Mouse (Mus musculus): Measurements from ENCODE around the gene Ctsk. TPM values are rescaled to one million over a fixed set of nuclear protein-coding genes. Genes with fewer than 3 reads are reported as not detected.

Ctsk gene
- total and polyA plus RNA-seq, 3 experiments = 0.20 TPM; not detected in 2

DNA sequence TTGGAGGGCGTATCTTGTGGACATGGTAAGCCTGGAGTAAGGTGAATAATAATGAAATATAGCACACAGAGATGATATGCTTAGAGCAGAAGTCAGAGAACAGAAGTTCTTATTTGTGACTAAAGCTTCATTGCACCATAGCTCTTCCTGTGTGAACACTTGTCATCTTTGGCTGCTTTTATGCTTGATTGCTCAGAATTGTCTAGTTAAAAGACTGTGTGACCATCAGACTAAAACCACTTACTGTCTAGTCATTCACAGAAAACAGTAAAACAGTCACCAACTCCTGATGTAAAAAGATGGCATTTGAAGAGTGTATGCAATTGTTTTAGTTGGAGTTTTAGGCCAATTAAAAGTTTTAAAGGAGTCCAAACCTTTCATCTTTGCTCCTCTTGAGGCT lies 20.1 kb upstream of the Ctsk start:
- H3K4me3 ChIP-seq (replicated peaks in 1 of 3; ENCODE audit: low read depth in 2 of 3, low read length in 2 of 3, poor library complexity in 1 of 3) = no peak overlapping the region
- no peaks in the 10 kb centered on the region for H3K9me3 ChIP-seq (replicated peaks; ENCODE audit: low read length)
- H3K27ac ChIP-seq (ENCODE audit: insufficient read depth, low read depth) = no peak overlapping the region
- no peak overlapping the region for H3K9ac ChIP-seq (ENCODE audit: insufficient read depth, low read depth)
- peaks cover 41 to 84% of the 10 kb centered on the region in 2 experiments for H3K36me3 ChIP-seq (replicated peaks in 1 of 2; ENCODE audit: control insufficient read depth in 1 of 2, insufficient read depth in 1 of 2, low read length in 1 of 2)
- in situ Hi-C loops (cut with MboI; ENCODE audit: low pct_ligation_motif_present, low pct_unique_long_range_greater_than_20kb, low sequenced_read_pairs) = no loop called here
- H3K4me1 ChIP-seq (ENCODE audit: control insufficient read depth in 1 of 2, insufficient read depth in 2 of 2) = no peaks in the 10 kb centered on the region
- TF ChIP-seq USF1 (IDR thresholded peaks at IDR 0.05; ENCODE audit: low read depth, low read length) = no peak
- no peak for DNase-seq (ENCODE audit: extremely low read depth)
- no peaks in the 10 kb centered on the region for H3K27me3 ChIP-seq (replicated peaks)
- H3K79me2 ChIP-seq (replicated peaks; ENCODE audit: control insufficient read depth, extremely low read depth, insufficient read depth, poor library complexity, severe bottlenecking) = no peaks in the 10 kb centered on the region
- dilution Hi-C loops (cut with MboI; ENCODE audit: extremely low pct_ligation_motif_present, extremely low pct_unique_long_range_greater_than_20kb, low sequenced_read_pairs) = no loop called here
- no peak overlapping the region for H3K4me2 ChIP-seq (ENCODE audit: insufficient read depth, low read depth, poor library complexity, severe bottlenecking)

DNA sequence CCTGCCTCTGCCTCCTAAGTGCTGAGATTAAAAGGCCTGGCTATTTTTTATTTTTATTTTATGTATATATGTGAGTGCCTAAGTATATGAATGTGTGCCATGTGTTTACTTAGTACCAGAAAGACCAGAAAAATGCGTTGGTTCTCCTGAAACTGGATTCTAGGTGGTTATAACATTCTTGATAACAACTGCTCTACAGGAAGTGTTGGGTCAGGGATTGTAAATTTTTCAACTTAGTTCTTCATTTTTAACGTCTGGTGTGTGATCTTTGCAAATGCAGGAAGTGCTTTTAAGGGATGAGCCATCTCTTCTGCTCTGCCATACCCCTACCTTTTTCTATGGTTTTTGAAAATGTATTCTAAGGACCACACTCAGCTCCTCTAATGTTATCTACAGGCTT lies 12.6 kb upstream of the Ctsk start:
- H3K36me3 ChIP-seq (replicated peaks in 1 of 2; ENCODE audit: control insufficient read depth in 1 of 2, insufficient read depth in 1 of 2, low read length in 1 of 2) = peaks cover 31 to 73% of the 10 kb centered on the region in 2 experiments
- H3K4me1 ChIP-seq (ENCODE audit: control insufficient read depth in 1 of 2, insufficient read depth in 2 of 2) = peaks cover 5 to 7% of the 10 kb centered on the region in 2 experiments; a peak in 3 of 4 replicates
- H3K79me2 ChIP-seq (replicated peaks; ENCODE audit: control insufficient read depth, extremely low read depth, insufficient read depth, poor library complexity, severe bottlenecking) = no peaks in the 10 kb centered on the region
- dilution Hi-C loops (cut with MboI; ENCODE audit: extremely low pct_ligation_motif_present, extremely low pct_unique_long_range_greater_than_20kb, low sequenced_read_pairs) (no loop called here), in situ Hi-C loops (cut with MboI; ENCODE audit: low pct_ligation_motif_present, low pct_unique_long_range_greater_than_20kb, low sequenced_read_pairs) (no loop called here)
- H3K9me3 ChIP-seq (replicated peaks; ENCODE audit: low read length) = no peaks in the 10 kb centered on the region
- no peak for TF ChIP-seq E2F4 (IDR thresholded peaks at IDR 0.05; ENCODE audit: insufficient replicate concordance, low read depth, low read length)
- TF ChIP-seq NELFE (IDR thresholded peaks at IDR 0.05; ENCODE audit: low read depth, low read length) = no peak
- TF ChIP-seq MAZ (IDR thresholded peaks at IDR 0.05; ENCODE audit: low read depth, low read length) = no peak
- TF ChIP-seq ELF1 (IDR thresholded peaks at IDR 0.05; ENCODE audit: low read depth, low read length) = no peak
- no peak for TF ChIP-seq ZC3H11A (IDR thresholded peaks at IDR 0.05; ENCODE audit: low read depth, low read length)
- TF ChIP-seq CHD1 (IDR thresholded peaks at IDR 0.05; ENCODE audit: low read depth, low read length) = no peak
- no peak for TF ChIP-seq RCOR1 (conservative IDR thresholded peaks at IDR 0.05; ENCODE audit: low read depth, low read length)
- TF ChIP-seq CTCF (conservative IDR thresholded peaks at IDR 0.05 in 1 of 2, IDR thresholded peaks at IDR 0.05 in 1 of 2; ENCODE audit: low read depth in 2 of 2, low read length in 2 of 2) = no peak
- no peak for TF ChIP-seq ZMIZ1 (IDR thresholded peaks at IDR 0.05; ENCODE audit: low read depth, low read length)
- no peak for TF ChIP-seq MYC (IDR thresholded peaks at IDR 0.05; ENCODE audit: low read depth, low read length)
- H3K4me3 ChIP-seq (replicated peaks in 1 of 3; ENCODE audit: low read depth in 2 of 3, low read length in 2 of 3, poor library complexity in 1 of 3) = no peak overlapping the region
- H3K9ac ChIP-seq (ENCODE audit: insufficient read depth, low read depth) = no peak overlapping the region
- H3K27me3 ChIP-seq (replicated peaks) = no peaks in the 10 kb centered on the region
- no peak for DNase-seq (ENCODE audit: extremely low read depth)
- H3K27ac ChIP-seq (ENCODE audit: insufficient read depth, low read depth) = no peak overlapping the region
- H3K4me2 ChIP-seq (ENCODE audit: insufficient read depth, low read depth, poor library complexity, severe bottlenecking) = no peak overlapping the region

DNA sequence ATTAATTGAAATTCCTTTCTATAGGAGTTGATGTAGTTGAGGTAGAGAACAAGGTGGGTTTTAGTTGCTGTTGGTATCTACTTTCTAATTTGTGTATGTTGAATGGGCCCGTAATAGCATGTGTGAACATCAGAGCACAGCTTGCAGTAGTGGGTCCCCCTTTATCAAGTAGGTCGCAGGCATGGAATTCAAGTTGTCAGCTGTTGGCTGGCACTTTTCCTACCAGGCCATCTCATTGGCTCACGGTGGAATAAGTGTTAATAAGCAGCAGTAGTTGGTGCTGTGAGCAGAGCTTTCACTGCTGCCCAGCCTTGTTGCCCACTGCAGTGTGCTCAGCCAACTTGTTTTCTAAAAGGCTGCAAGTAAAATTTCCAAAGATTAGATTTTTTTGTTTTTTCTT lies 10.4 kb upstream of the Ctsk start:
- dilution Hi-C loops (cut with MboI; ENCODE audit: extremely low pct_ligation_motif_present, extremely low pct_unique_long_range_greater_than_20kb, low sequenced_read_pairs) = no loop called here
- DNase-seq (ENCODE audit: extremely low read depth) = no peak
- no peak for TF ChIP-seq CHD2 (IDR thresholded peaks at IDR 0.05; ENCODE audit: low read length)
- TF ChIP-seq TBP (conservative IDR thresholded peaks at IDR 0.05; ENCODE audit: low read depth, low read length) = no peak
- no peak for TF ChIP-seq RCOR1 (conservative IDR thresholded peaks at IDR 0.05; ENCODE audit: low read depth, low read length)
- TF ChIP-seq MAFK (IDR thresholded peaks at IDR 0.05; ENCODE audit: insufficient replicate concordance, low read length) = no peak
- TF ChIP-seq IRF4 (IDR thresholded peaks at IDR 0.05; ENCODE audit: low read depth, low read length) = no peak
- TF ChIP-seq E2F4 (IDR thresholded peaks at IDR 0.05; ENCODE audit: insufficient replicate concordance, low read depth, low read length) = no peak
- no peak for TF ChIP-seq MEF2A (IDR thresholded peaks at IDR 0.05; ENCODE audit: borderline replicate concordance, low read depth, low read length)
- TF ChIP-seq POLR2A (IDR thresholded peaks at IDR 0.05; ENCODE audit: low read depth, low read length) = no peak
- TF ChIP-seq MAZ (IDR thresholded peaks at IDR 0.05; ENCODE audit: low read depth, low read length) = no peak
- TF ChIP-seq ZKSCAN1 (IDR thresholded peaks at IDR 0.05; ENCODE audit: borderline replicate concordance, low read depth, low read length) = no peak
- TF ChIP-seq SIN3A (IDR thresholded peaks at IDR 0.05; ENCODE audit: low read length) = no peak
- TF ChIP-seq USF1 (IDR thresholded peaks at IDR 0.05; ENCODE audit: low read depth, low read length) = no peak
- no peak for TF ChIP-seq KAT2A (IDR thresholded peaks at IDR 0.05; ENCODE audit: insufficient replicate concordance, low read length)
- TF ChIP-seq MAX (IDR thresholded peaks at IDR 0.05; ENCODE audit: low read length) = no peak
- TF ChIP-seq RAD21 (IDR thresholded peaks at IDR 0.05; ENCODE audit: low read depth, low read length) = no peak
- no peak for TF ChIP-seq ZNF384 (IDR thresholded peaks at IDR 0.05; ENCODE audit: low read depth, low read length)
- TF ChIP-seq TCF12 (IDR thresholded peaks at IDR 0.05; ENCODE audit: low read depth, low read length) = no peak
- TF ChIP-seq JUN (IDR thresholded peaks at IDR 0.05; ENCODE audit: insufficient read depth, low read depth, low read length) = no peak
- Histone ChIP-seq H3K27ac (ENCODE audit: insufficient read depth, low read depth) (no peak overlapping the region), H3K9ac (ENCODE audit: insufficient read depth, low read depth) (no peak overlapping the region), H3K79me2 (replicated peaks; ENCODE audit: control insufficient read depth, extremely low read depth, insufficient read depth, poor library complexity, severe bottlenecking) (no peaks in the 10 kb centered on the region), H3K4me1 (ENCODE audit: control insufficient read depth in 1 of 2, insufficient read depth in 2 of 2) (peaks cover 5 to 7% of the 10 kb centered on the region in 2 experiments; a peak in 3 of 4 replicates), H3K4me2 (ENCODE audit: insufficient read depth, low read depth, poor library complexity, severe bottlenecking) (no peak overlapping the region), H3K9me3 (replicated peaks; ENCODE audit: low read length) (no peaks in the 10 kb centered on the region), H3K4me3 (replicated peaks in 1 of 3; ENCODE audit: low read depth in 2 of 3, low read length in 2 of 3, poor library complexity in 1 of 3) (no peak overlapping the region), H3K27me3 (replicated peaks) (no peaks in the 10 kb centered on the region), H3K36me3 (replicated peaks in 1 of 2; ENCODE audit: control insufficient read depth in 1 of 2, insufficient read depth in 1 of 2, low read length in 1 of 2) (peaks cover 34 to 77% of the 10 kb centered on the region in 2 experiments)
- in situ Hi-C loops (cut with MboI; ENCODE audit: low pct_ligation_motif_present, low pct_unique_long_range_greater_than_20kb, low sequenced_read_pairs) = no loop called here

Measured in CH12.LX (cell line).